Mouse (Mus musculus): ENCODE data around the gene Olfr1100. TPM values are rescaled to one million over a fixed set of nuclear protein-coding genes. Genes with fewer than 3 reads are reported as not detected.

Olfr1100 gene
- not detected in 2 replicates for polyA plus RNA-seq (2015; fragmentation: Nextera tagmentation; extraction: Ambion mirVana)

- Histone ChIP-seq H3K4me1 (ENCODE audit: control insufficient read depth, insufficient read depth, low read length) (no peaks in the 10 kb centered on the region), H3K36me3 (ENCODE audit: control insufficient read depth, insufficient read depth, low read length) (no peaks in the 10 kb centered on the region), H3K27ac (ENCODE audit: low read length) (no peak within 1 kb of the TSS), H3K4me2 (ENCODE audit: low read length) (no peak within 1 kb of the TSS), H3K9me3 (replicated peaks; ENCODE audit: control insufficient read depth, low read length, poor library complexity, severe bottlenecking) (no peaks in the 10 kb centered on the region), H3K4me3 (ENCODE audit: low read depth, low read length) (no peak within 1 kb of the TSS), H3K9ac (ENCODE audit: low read depth, low read length) (no peak within 1 kb of the TSS), H3K27me3 (ENCODE audit: control insufficient read depth, insufficient read depth, low read depth, low read length) (no peaks in the 10 kb centered on the region)
- 85% methylated on average over 3 of the region's 3 CpGs for WGBS
- ATAC-seq: no peak
These were observed at the start of gene Olfr1100 for GRCm38 (mm10) chr2:86979854-86980253. Olfr1100 (minus strand) TSS chr2:86979954.

GRCm38 (mm10) chr2:87026980-87027379 lies 47.2 kb upstream of the Olfr1100 start, which contains the start of gene Olfr1104:
Olfr1104 (minus strand) TSS chr2:87027080.
- H3K27ac ChIP-seq (ENCODE audit: low read length): no peak within 1 kb of the TSS
- no peak within 1 kb of the TSS for H3K4me3 ChIP-seq (ENCODE audit: low read depth, low read length)
- H3K4me2 ChIP-seq (ENCODE audit: low read length): no peak within 1 kb of the TSS
- H3K27me3 ChIP-seq (ENCODE audit: control insufficient read depth, insufficient read depth, low read depth, low read length): no peaks in the 10 kb centered on the region
- H3K9ac ChIP-seq (ENCODE audit: low read depth, low read length): no peak within 1 kb of the TSS
- H3K4me1 ChIP-seq (ENCODE audit: control insufficient read depth, insufficient read depth, low read length): no peaks in the 10 kb centered on the region
- 86% methylated on average over 1 of the region's 1 CpGs for WGBS
- no peaks in the 10 kb centered on the region for H3K36me3 ChIP-seq (ENCODE audit: control insufficient read depth, insufficient read depth, low read length)
- H3K9me3 ChIP-seq (replicated peaks; ENCODE audit: control insufficient read depth, low read length, poor library complexity, severe bottlenecking): no peaks in the 10 kb centered on the region
- no peak for ATAC-seq

- Histone ChIP-seq H3K27ac (ENCODE audit: low read length) (no peak within 1 kb of the TSS), H3K9ac (ENCODE audit: low read depth, low read length) (no peak within 1 kb of the TSS), H3K27me3 (ENCODE audit: control insufficient read depth, insufficient read depth, low read depth, low read length) (no peaks in the 10 kb centered on the region), H3K36me3 (ENCODE audit: control insufficient read depth, insufficient read depth, low read length) (no peaks in the 10 kb centered on the region), H3K4me1 (ENCODE audit: control insufficient read depth, insufficient read depth, low read length) (no peaks in the 10 kb centered on the region), H3K9me3 (replicated peaks; ENCODE audit: control insufficient read depth, low read length, poor library complexity, severe bottlenecking) (no peaks in the 10 kb centered on the region), H3K4me3 (ENCODE audit: low read depth, low read length) (no peak within 1 kb of the TSS), H3K4me2 (ENCODE audit: low read length) (no peak within 1 kb of the TSS)
- no peak for ATAC-seq
These were observed 18.3 kb upstream of the Olfr1100 start, which contains the start of gene Olfr1102 for GRCm38 (mm10) chr2:86998098-86998497. Olfr1102 (plus strand) TSS chr2:86998398.

DNA sequence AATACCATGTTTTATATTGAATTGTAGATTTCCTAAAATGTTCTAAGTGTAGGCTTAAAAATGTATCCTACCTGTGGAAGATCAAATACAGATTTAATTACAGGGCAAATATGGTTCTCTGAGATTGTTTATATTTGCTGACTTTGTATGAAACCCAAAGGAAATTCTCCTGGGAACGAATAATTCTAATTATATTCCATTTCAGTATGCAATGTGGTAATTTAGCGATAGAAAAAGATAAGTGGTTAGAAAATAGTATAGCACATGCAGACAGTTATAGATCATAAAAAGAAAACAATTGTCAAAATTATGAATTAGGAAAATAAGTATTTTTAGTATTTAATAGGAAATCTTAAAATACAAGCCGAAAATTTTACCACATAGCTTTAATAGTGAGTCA lies 11.4 kb upstream of the Olfr1100 start, which contains the start of gene Olfr1101:
Olfr1101 (minus strand) TSS at position 101 of the 400 bp plus-strand sequence.
- ATAC-seq: no peak
- no peaks in the 10 kb centered on the region for H3K4me1 ChIP-seq (ENCODE audit: control insufficient read depth, insufficient read depth, low read length)
- no peaks in the 10 kb centered on the region for H3K9me3 ChIP-seq (replicated peaks; ENCODE audit: control insufficient read depth, low read length, poor library complexity, severe bottlenecking)
- H3K4me3 ChIP-seq (ENCODE audit: low read depth, low read length): no peak within 1 kb of the TSS
- H3K4me2 ChIP-seq (ENCODE audit: low read length): no peak within 1 kb of the TSS
- no peak within 1 kb of the TSS for H3K9ac ChIP-seq (ENCODE audit: low read depth, low read length)
- no peaks in the 10 kb centered on the region for H3K36me3 ChIP-seq (ENCODE audit: control insufficient read depth, insufficient read depth, low read length)
- WGBS: 82% methylated on average over 3 of the region's 3 CpGs
- H3K27me3 ChIP-seq (ENCODE audit: control insufficient read depth, insufficient read depth, low read depth, low read length): no peaks in the 10 kb centered on the region
- no peak within 1 kb of the TSS for H3K27ac ChIP-seq (ENCODE audit: low read length)

DNA sequence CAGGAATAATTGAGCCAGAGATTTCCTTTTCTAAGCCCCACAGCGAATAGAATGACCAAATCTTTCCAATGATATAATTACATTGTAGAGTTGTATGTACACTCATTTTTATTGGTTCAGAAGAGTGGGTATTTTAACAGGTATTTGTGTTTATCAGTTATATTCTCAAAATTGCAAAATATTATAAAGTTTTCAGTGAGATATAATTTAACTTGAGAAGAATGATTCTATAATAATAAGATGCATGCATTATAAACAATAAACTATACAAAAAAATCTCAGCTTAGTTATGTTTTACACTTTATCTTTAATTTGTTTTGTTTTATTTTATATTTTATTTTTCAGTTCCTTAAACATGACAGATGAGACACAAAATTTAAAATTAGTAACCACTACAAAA lies 19.2 kb downstream of the Olfr1100 start, which contains the start of gene Olfr1099:
Olfr1099 (minus strand) TSS at position 101 of the 400 bp plus-strand sequence.
- Histone ChIP-seq H3K4me3 (ENCODE audit: low read depth, low read length) (no peak within 1 kb of the TSS), H3K4me1 (ENCODE audit: control insufficient read depth, insufficient read depth, low read length) (no peaks in the 10 kb centered on the region), H3K9me3 (replicated peaks; ENCODE audit: control insufficient read depth, low read length, poor library complexity, severe bottlenecking) (no peaks in the 10 kb centered on the region), H3K4me2 (ENCODE audit: low read length) (no peak within 1 kb of the TSS), H3K36me3 (ENCODE audit: control insufficient read depth, insufficient read depth, low read length) (no peaks in the 10 kb centered on the region), H3K27ac (ENCODE audit: low read length) (no peak within 1 kb of the TSS), H3K9ac (ENCODE audit: low read depth, low read length) (no peak within 1 kb of the TSS), H3K27me3 (ENCODE audit: control insufficient read depth, insufficient read depth, low read depth, low read length) (no peaks in the 10 kb centered on the region)
- ATAC-seq: no peak
- 94% methylated on average over 1 of the region's 1 CpGs for WGBS

- no peaks in the 10 kb centered on the region for H3K36me3 ChIP-seq (ENCODE audit: control insufficient read depth, insufficient read depth, low read length)
- ATAC-seq: no peak
- H3K9me3 ChIP-seq (replicated peaks; ENCODE audit: control insufficient read depth, low read length, poor library complexity, severe bottlenecking): no peaks in the 10 kb centered on the region
- H3K9ac ChIP-seq (ENCODE audit: low read depth, low read length): no peak overlapping the region
- H3K4me2 ChIP-seq (ENCODE audit: low read length): no peak overlapping the region
- no peak overlapping the region for H3K27ac ChIP-seq (ENCODE audit: low read length)
- H3K4me3 ChIP-seq (ENCODE audit: low read depth, low read length): no peak overlapping the region
- no peaks in the 10 kb centered on the region for H3K27me3 ChIP-seq (ENCODE audit: control insufficient read depth, insufficient read depth, low read depth, low read length)
- H3K4me1 ChIP-seq (ENCODE audit: control insufficient read depth, insufficient read depth, low read length): no peaks in the 10 kb centered on the region
These were observed 53.2 kb downstream of the Olfr1100 start for GRCm38 (mm10) chr2:86926557-86926956.

Other genes starting within 250 kb of the Olfr1100 start
- gene Olfr1089, start 246.3 kb downstream of the Olfr1100 start, polyA plus RNA-seq (2015; fragmentation: Nextera tagmentation; extraction: Ambion mirVana): not detected in 2 replicates
- gene Olfr1090, start 221.0 kb downstream of the Olfr1100 start, polyA plus RNA-seq (2015; fragmentation: Nextera tagmentation; extraction: Ambion mirVana): not detected in 2 replicates
- not detected in 2 replicates for gene Olfr1093, start 197.5 kb downstream of the Olfr1100 start, polyA plus RNA-seq (2015; fragmentation: Nextera tagmentation; extraction: Ambion mirVana)
- not detected in 2 replicates for gene Olfr141, start 169.9 kb downstream of the Olfr1100 start, polyA plus RNA-seq (2015; fragmentation: Nextera tagmentation; extraction: Ambion mirVana)
- not detected in 2 replicates for gene Olfr1094, start 155.3 kb downstream of the Olfr1100 start, polyA plus RNA-seq (2015; fragmentation: Nextera tagmentation; extraction: Ambion mirVana)
- gene Olfr1095, start 128.3 kb downstream of the Olfr1100 start, polyA plus RNA-seq (2015; fragmentation: Nextera tagmentation; extraction: Ambion mirVana): not detected in 2 replicates
- not detected in 2 replicates for gene Gm13723, start 105.2 kb downstream of the Olfr1100 start, polyA plus RNA-seq (2015; fragmentation: Nextera tagmentation; extraction: Ambion mirVana)
- not detected in 2 replicates for gene Olfr1097, start 87.7 kb downstream of the Olfr1100 start, polyA plus RNA-seq (2015; fragmentation: Nextera tagmentation; extraction: Ambion mirVana)
- gene Olfr1098, start 55.4 kb downstream of the Olfr1100 start, polyA plus RNA-seq (2015; fragmentation: Nextera tagmentation; extraction: Ambion mirVana): not detected in 2 replicates
- not detected in 2 replicates for gene Olfr1099, start 19.3 kb downstream of the Olfr1100 start, polyA plus RNA-seq (2015; fragmentation: Nextera tagmentation; extraction: Ambion mirVana)
- not detected in 2 replicates for gene Olfr1101, start 11.3 kb upstream of the Olfr1100 start, polyA plus RNA-seq (2015; fragmentation: Nextera tagmentation; extraction: Ambion mirVana)
- gene Olfr1102, start 18.4 kb upstream of the Olfr1100 start, polyA plus RNA-seq (2015; fragmentation: Nextera tagmentation; extraction: Ambion mirVana): not detected in 2 replicates
- not detected in 2 replicates for gene Olfr1104, start 47.1 kb upstream of the Olfr1100 start, polyA plus RNA-seq (2015; fragmentation: Nextera tagmentation; extraction: Ambion mirVana)
- not detected in 2 replicates for gene Olfr1105, start 56.6 kb upstream of the Olfr1100 start, polyA plus RNA-seq (2015; fragmentation: Nextera tagmentation; extraction: Ambion mirVana)
- gene Olfr1106, start 72.3 kb upstream of the Olfr1100 start, polyA plus RNA-seq (2015; fragmentation: Nextera tagmentation; extraction: Ambion mirVana): not detected in 2 replicates
- gene Olfr1107, start 95.9 kb upstream of the Olfr1100 start, polyA plus RNA-seq (2015; fragmentation: Nextera tagmentation; extraction: Ambion mirVana): not detected in 2 replicates
- not detected in 2 replicates for gene Olfr1109, start 116.1 kb upstream of the Olfr1100 start, polyA plus RNA-seq (2015; fragmentation: Nextera tagmentation; extraction: Ambion mirVana)
- not detected in 2 replicates for gene Olfr259, start 134.6 kb upstream of the Olfr1100 start, polyA plus RNA-seq (2015; fragmentation: Nextera tagmentation; extraction: Ambion mirVana)
- gene Olfr1110, start 160.3 kb upstream of the Olfr1100 start, polyA plus RNA-seq (2015; fragmentation: Nextera tagmentation; extraction: Ambion mirVana): not detected in 2 replicates
- gene Olfr1111, start 172.7 kb upstream of the Olfr1100 start, polyA plus RNA-seq (2015; fragmentation: Nextera tagmentation; extraction: Ambion mirVana): not detected in 2 replicates
- not detected in 2 replicates for gene Olfr1112, start 207.8 kb upstream of the Olfr1100 start, polyA plus RNA-seq (2015; fragmentation: Nextera tagmentation; extraction: Ambion mirVana)
- not detected in 2 replicates for gene Olfr1113, start 229.0 kb upstream of the Olfr1100 start, polyA plus RNA-seq (2015; fragmentation: Nextera tagmentation; extraction: Ambion mirVana)